Mouse (Mus musculus) R1 (cell line): ENCODE measurements at regions not wholly inside any gene's neighbourhood (a gene's known extent, or its start where the extent isn't known, plus 50 kb on each side); places are given as distances from the start of the nearest gene placed in this dataset.

Experiments
- DNase-seq: peaks from one replicate; pipeline ENCODE4 v3.0.0-alpha.2; 2018; ENCODE audit warnings: low read depth, low spot score

GRCm38 (mm10) chr10:38875667-38876245 is 54.2 kb upstream of the Rfpl4b start:
- peak; percentile 48 for DNase-seq

GRCm38 (mm10) chr10:38879271-38879670 is 57.7 kb upstream of the Rfpl4b start:
- DNase-seq = no peak

- no peak for DNase-seq
Observed at GRCm38 (mm10) chr10:38880642-38881187, 59.1 kb upstream of the Rfpl4b start.

GRCm38 (mm10) chr10:38882154-38882553 is 60.6 kb upstream of the Rfpl4b start:
- DNase-seq = no peak

- no peak for DNase-seq
Observed at GRCm38 (mm10) chr10:38883816-38884599, 62.4 kb upstream of the Rfpl4b start.

DNA sequence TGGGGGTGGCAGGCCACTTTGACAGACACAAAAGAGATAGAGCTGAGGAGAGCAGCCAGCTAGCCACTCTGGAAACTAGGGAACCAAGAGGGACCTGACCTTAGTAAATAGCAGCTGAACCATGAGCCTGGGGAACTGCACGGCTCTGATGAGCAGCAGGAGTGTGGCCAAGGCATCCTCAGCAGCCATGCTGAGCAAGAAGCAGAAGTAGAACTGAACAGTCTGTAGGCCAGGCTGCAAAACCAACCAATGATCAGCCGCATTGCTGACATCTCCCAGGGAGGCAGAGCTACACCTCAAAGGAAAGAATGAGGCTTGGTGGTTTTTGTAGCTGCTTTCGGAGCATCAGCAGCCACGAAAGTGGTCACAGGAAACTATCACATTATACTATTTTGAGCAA is 63.1 kb upstream of the Rfpl4b start:
- DNase-seq = no peak

DNA sequence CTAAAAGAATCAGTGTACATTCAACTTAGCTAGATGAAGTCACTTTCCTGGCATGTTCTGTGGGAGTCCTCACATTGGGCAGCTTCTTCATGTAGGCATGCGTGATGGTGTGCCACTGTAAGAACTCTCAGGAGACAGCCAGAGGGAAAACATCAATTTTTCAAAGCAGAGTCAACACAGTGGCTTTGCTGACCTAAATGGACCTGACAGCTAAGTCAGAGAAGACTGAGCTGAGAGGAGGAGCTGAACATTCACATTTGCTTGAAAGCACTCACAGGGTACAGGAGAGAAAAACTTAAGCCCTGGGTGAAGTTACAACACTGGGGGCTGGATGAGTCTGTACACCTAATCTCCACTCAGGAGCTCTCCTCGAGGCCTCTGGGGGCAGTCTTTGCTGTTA is 64.9 kb upstream of the Rfpl4b start:
- no peak for DNase-seq

DNA sequence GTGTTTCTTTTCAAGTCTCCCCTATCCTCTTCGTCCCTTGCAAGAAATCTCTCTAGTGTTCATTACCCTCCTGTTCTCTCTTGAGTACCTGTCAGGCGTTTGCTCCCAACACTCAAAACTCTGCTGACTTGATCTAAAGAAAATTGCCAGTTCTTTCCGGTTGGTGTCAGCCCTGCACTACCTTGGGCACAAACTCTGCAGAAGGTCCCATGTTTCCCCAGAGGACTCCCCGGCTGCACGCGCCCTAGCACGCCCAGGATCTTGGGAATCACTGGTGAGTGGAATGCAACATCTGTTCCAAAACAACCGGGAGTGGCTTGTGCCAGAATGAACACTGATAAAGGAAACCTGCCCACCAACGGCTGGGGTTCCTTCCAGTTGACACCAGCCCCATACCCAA is 66.3 kb upstream of the Rfpl4b start:
- peak; percentile 17 for DNase-seq

DNA sequence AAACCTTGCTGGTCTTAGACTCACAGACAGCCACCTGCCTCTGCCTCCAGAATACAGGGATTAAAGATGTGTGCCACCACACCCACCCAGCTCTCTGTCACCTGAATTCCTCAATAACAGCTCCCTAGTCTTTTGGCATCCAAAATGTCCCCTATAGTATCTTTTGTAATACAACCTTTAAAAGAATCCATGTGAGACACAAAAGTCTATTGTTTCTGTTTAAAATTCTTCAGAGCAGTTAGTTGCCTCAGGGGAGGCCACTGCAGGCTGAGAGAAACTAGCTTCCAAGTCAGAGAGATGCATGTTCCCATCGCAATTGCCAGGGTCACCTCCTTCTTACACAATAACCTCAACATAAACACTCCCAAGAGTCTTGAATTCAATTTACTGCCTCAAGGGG is 70.6 kb upstream of the Lama4 start:
- DNase-seq = peak; percentile 63

DNA sequence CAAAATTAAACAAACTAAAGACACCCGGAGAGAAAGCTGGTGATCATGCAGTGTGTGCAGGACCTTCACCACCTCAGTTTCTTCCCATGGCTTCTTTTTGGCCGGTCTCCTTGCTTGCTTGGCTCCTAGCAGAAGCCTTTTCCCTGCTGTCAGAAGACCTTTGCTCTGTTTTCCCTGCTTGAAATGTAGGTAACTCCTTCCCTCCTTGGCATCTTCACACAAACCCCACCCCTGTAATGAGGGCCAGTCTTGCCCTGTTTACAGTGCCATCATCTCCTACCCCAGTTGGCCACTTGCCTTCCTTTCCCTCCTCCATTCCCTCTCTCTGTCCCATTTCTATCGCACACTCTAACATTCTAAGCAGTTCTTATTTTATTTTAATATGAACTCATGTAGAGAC is 69.7 kb upstream of the Lama4 start:
- DNase-seq = no peak

- no peak for DNase-seq
Observed at GRCm38 (mm10) chr10:38897573-38897972, 67.7 kb upstream of the Lama4 start.

- DNase-seq = no peak
Observed at GRCm38 (mm10) chr10:38906121-38906520, 59.2 kb upstream of the Lama4 start.

- DNase-seq = no peak
Observed at GRCm38 (mm10) chr10:38907835-38908234, 57.5 kb upstream of the Lama4 start.

DNA sequence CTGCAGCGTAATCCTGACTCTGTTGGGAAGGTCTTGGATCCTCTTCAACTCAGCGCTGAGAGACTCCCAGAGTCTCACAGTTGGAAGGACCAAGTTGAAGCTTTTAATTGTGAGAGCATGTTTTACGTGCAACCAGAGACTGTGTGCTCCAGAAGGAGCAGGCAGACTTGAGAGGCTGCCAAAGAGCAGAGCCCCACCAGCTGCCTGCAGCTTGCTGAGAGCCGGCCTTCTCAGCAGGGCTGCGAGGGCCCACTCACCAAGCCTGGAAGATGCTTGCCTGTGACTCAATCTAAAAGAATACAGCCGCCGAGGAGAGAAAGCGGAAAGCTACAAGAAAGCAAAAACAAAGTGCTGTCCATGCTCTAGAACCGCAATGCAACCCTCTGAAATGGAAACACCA is 57.0 kb upstream of the Lama4 start:
- no peak for DNase-seq

- DNase-seq = no peak
Observed at GRCm38 (mm10) chr10:38909152-38909732, 56.1 kb upstream of the Lama4 start.

GRCm38 (mm10) chr10:38909843-38910242 is 55.5 kb upstream of the Lama4 start:
- no peak for DNase-seq

DNA sequence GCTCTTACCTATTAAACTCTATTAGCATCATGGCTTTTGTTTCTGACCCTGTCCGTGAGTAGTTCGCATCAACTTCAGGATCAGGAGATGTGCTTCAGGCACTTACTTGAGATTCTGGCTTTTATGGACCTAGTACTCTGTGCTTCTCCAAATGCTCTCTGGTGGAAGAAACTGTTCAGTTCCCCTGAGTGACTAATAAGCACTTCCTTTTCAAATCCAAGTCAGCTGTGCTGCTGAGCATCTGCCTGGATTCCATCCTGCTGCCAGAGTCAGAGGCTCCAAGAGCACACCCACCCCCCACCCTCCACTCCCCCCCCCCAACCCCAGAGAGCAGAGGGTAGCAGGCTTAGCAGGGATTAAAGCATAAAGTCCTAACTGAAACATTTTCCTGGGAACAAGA is 52.3 kb upstream of the Lama4 start:
- no peak for DNase-seq
